Mouse (Mus musculus) retina, embryonic 14.5 days (tissue): ENCODE data around the gene Hoxa5.

Experiments
- DNase-seq: peaks from one replicate; pipeline ENCODE4 v3.0.0-alpha.2; 2015; ENCODE audit warnings: low spot score

Hoxa5 gene

GRCm38 (mm10) chr6:52204050-52204752, at the start of gene Hoxa5:
Hoxa5 (minus strand) TSS chr6:52204587.
- DNase-seq = peak; percentile 73

GRCm38 (mm10) chr6:52253511-52254500, 49.4 kb upstream of the Hoxa5 start:
- peak; percentile 53 for DNase-seq

- DNase-seq = no peak
Observed at GRCm38 (mm10) chr6:52252775-52253376, 48.5 kb upstream of the Hoxa5 start.

GRCm38 (mm10) chr6:52252016-52252774, 47.8 kb upstream of the Hoxa5 start:
- no peak for DNase-seq

GRCm38 (mm10) chr6:52251177-52251879, 46.9 kb upstream of the Hoxa5 start:
- no peak for DNase-seq

GRCm38 (mm10) chr6:52249826-52250225, 45.4 kb upstream of the Hoxa5 start:
- no peak for DNase-seq

- DNase-seq = no peak
Observed at GRCm38 (mm10) chr6:52249415-52249738, 45.0 kb upstream of the Hoxa5 start.

GRCm38 (mm10) chr6:52248638-52249414, 44.4 kb upstream of the Hoxa5 start:
- no peak for DNase-seq

GRCm38 (mm10) chr6:52247766-52248637, 43.6 kb upstream of the Hoxa5 start:
- no peak for DNase-seq

- no peak for DNase-seq
Observed at GRCm38 (mm10) chr6:52246916-52247315, 42.5 kb upstream of the Hoxa5 start.

GRCm38 (mm10) chr6:52246403-52246803, 42.0 kb upstream of the Hoxa5 start:
- DNase-seq = no peak

- no peak for DNase-seq
Observed at GRCm38 (mm10) chr6:52245757-52246142, 41.4 kb upstream of the Hoxa5 start, which contains the start of gene Hoxa11. Hoxa11 (minus strand) TSS chr6:52245810.

GRCm38 (mm10) chr6:52245040-52245756, 40.8 kb upstream of the Hoxa5 start:
- DNase-seq = no peak

- no peak for DNase-seq
Observed at GRCm38 (mm10) chr6:52244471-52245039, 40.2 kb upstream of the Hoxa5 start.

GRCm38 (mm10) chr6:52243681-52244121, 39.3 kb upstream of the Hoxa5 start:
- no peak for DNase-seq

- DNase-seq = no peak
Observed at GRCm38 (mm10) chr6:52242801-52243332, 38.5 kb upstream of the Hoxa5 start.

GRCm38 (mm10) chr6:52241001-52241621, 36.7 kb upstream of the Hoxa5 start:
- DNase-seq = no peak
